Mouse (Mus musculus) heart, postnatal 14 days (tissue): ENCODE results near the gene Lipc. TPM values are rescaled to one million over a fixed set of nuclear protein-coding genes. Genes with fewer than 3 reads are reported as not detected.

Source experiments
- DNase-seq, 2 experiments: peaks; one replicate each; pipeline ENCODE4 v3.0.0; 2021 to 2022
- intact Hi-C: fragments of 180-260 bp; cut with DNase I; formaldehyde crosslinking; loops from one replicate; pipeline ENCODE4 v1.15.1; 2025
- total RNA-seq, 2 experiments: library from RNA; stranded (reverse); gene quantifications; 2 replicates each; pipeline ENCODE4 v1.2.3; 2021

The Lipc gene
- total RNA-seq, 2 experiments from 2014 or later: 0.36 TPM; not detected in 1

- peak; percentile 21 to 43 for DNase-seq
- intact Hi-C loops: loop anchor here (5.0 kb wide), 1 partner anchor 250 kb away; no protein-coding TSS in a partner anchor
Observed at GRCm38 (mm10) chr9:70921781-70922565, 30.1 kb downstream of the Lipc start.

- DNase-seq: no peak
- intact Hi-C loops: loop anchor here (5.0 kb wide), 1 partner anchor 249 kb away; no protein-coding TSS in a partner anchor
Observed at GRCm38 (mm10) chr9:70921132-70921531, 30.9 kb downstream of the Lipc start.

- intact Hi-C loops: no loop called here
- no peak for DNase-seq
Observed at GRCm38 (mm10) chr9:70919271-70919670, 32.8 kb downstream of the Lipc start.

- no peak for DNase-seq
- intact Hi-C loops: no loop called here
Observed at GRCm38 (mm10) chr9:70916516-70916915, 35.5 kb downstream of the Lipc start.

- DNase-seq: no peak
- intact Hi-C loops: no loop called here
Observed at GRCm38 (mm10) chr9:70915356-70915685, 36.7 kb downstream of the Lipc start.

- no peak for DNase-seq
- intact Hi-C loops: no loop called here
Observed at GRCm38 (mm10) chr9:70914659-70915355, 37.2 kb downstream of the Lipc start.

GRCm38 (mm10) chr9:70911163-70911562, 40.9 kb downstream of the Lipc start:
- DNase-seq: no peak
- intact Hi-C loops: no loop called here

GRCm38 (mm10) chr9:70910351-70910750, 41.7 kb downstream of the Lipc start:
- peak; percentile 33 to 45 for DNase-seq
- intact Hi-C loops: no loop called here

GRCm38 (mm10) chr9:70902821-70903730, 49.0 kb downstream of the Lipc start:
- intact Hi-C loops: no loop called here
- DNase-seq: peak; percentile 28 to 29

GRCm38 (mm10) chr9:70894201-70894600, 57.8 kb downstream of the Lipc start:
- intact Hi-C loops: no loop called here
- DNase-seq: no peak

- DNase-seq: no peak
- intact Hi-C loops: no loop called here
Observed at GRCm38 (mm10) chr9:70893526-70893925, 58.5 kb downstream of the Lipc start.

- intact Hi-C loops: no loop called here
- DNase-seq: no peak
Observed at GRCm38 (mm10) chr9:70892627-70893026, 59.4 kb downstream of the Lipc start.

GRCm38 (mm10) chr9:70891431-70892133, 60.4 kb downstream of the Lipc start:
- intact Hi-C loops: no loop called here
- DNase-seq: peak in 1 of 2 experiments; percentile 37

GRCm38 (mm10) chr9:70890736-70891135, 61.3 kb downstream of the Lipc start:
- DNase-seq: no peak
- intact Hi-C loops: no loop called here

GRCm38 (mm10) chr9:70888969-70889368, 63.1 kb downstream of the Lipc start:
- DNase-seq: no peak
- intact Hi-C loops: no loop called here

GRCm38 (mm10) chr9:70888556-70888955, 63.5 kb downstream of the Lipc start:
- intact Hi-C loops: no loop called here
- no peak for DNase-seq

- intact Hi-C loops: no loop called here
- DNase-seq: no peak
Observed at GRCm38 (mm10) chr9:70881982-70882381, 70.0 kb downstream of the Lipc start.

- intact Hi-C loops: no loop called here
- DNase-seq: no peak
Observed at GRCm38 (mm10) chr9:70878823-70879222, 73.2 kb downstream of the Lipc start.

GRCm38 (mm10) chr9:70878157-70878556, 73.9 kb downstream of the Lipc start:
- DNase-seq: no peak
- intact Hi-C loops: no loop called here

GRCm38 (mm10) chr9:70875490-70875889, 76.5 kb downstream of the Lipc start:
- intact Hi-C loops: no loop called here

More at GRCm38 (mm10) chr9:70875490-70875889, 76.5 kb downstream of the Lipc start:
- no peak for DNase-seq
